Mouse (Mus musculus): Measurements from ENCODE around the gene Ank3. TPM values are rescaled to one million over a fixed set of nuclear protein-coding genes. Genes with fewer than 3 reads are reported as not detected.

The Ank3 gene
- polyA plus RNA-seq, 1 experiment from 2014 or later: 21.6 TPM

DNA sequence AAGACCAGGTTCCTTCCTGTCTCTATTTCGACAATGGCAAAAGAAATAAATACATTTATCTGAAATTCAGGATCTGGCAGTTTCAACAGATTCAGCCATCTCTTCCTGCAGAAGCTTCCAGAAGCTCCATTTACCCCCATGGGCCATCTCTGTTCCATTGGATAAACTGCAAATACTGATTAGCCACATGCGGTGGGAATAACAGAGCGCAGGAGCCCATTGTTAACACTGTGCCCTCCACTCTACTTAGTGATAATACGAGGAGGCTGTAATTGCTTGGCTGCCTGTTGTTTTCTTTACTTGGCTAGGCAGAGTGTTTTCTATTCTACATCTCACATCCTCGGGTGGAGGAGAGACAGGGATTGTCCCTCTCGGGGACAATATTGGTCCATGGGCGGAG lies 174.5 kb downstream of the Ank3 start:
- no peak for ATAC-seq
- TF ChIP-seq CTCF (IDR thresholded peaks at IDR 0.05; ENCODE audit: low read depth): no peak
- H3K27me3 ChIP-seq (replicated peaks; ENCODE audit: control insufficient read depth, insufficient read depth, low read length): 0 out of 2 replicates have a peak, but pooled peaks cover 4% of the 10 kb centered on the region
- no peaks in the 10 kb centered on the region for H3K36me3 ChIP-seq (ENCODE audit: control insufficient read depth, insufficient read depth)
- H3K4me1 ChIP-seq (replicated peaks; ENCODE audit: control insufficient read depth, insufficient read depth, low read length): no peaks in the 10 kb centered on the region
- no peak overlapping the region for H3K27ac ChIP-seq (ENCODE audit: low read depth, low read length)
- WGBS: 67% methylated on average over 7 of the region's 7 CpGs
- H3K9ac ChIP-seq (ENCODE audit: low read depth, low read length): no peak overlapping the region
- no peak overlapping the region for H3K4me2 ChIP-seq (replicated peaks; ENCODE audit: low read depth)
- no peaks in the 10 kb centered on the region for H3K9me3 ChIP-seq (ENCODE audit: control insufficient read depth)
- H3K4me3 ChIP-seq (ENCODE audit: low read depth, low read length): no peak overlapping the region

DNA sequence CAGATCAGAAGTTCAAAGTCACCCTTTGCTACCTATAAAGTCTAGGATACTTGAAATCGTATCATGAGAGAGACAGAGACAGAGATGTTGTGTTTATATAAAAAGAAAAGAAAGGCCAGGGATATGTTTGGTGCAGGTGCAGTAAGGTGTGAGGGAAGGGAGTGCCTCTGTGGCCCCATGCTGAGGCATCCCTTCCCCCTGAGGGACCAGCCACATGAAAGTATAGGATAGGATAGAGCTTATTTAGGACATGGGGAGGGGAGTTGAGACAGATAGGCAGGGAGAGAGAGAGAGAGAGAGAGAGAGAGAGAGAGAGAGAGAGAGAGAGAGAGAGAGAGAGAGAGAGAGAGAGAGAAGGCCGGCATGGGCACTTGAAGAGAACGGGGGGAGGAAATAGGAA lies 175.2 kb downstream of the Ank3 start:
- Histone ChIP-seq H3K9me3 (ENCODE audit: control insufficient read depth) (no peaks in the 10 kb centered on the region), H3K4me1 (replicated peaks; ENCODE audit: control insufficient read depth, insufficient read depth, low read length) (no peaks in the 10 kb centered on the region), H3K4me2 (replicated peaks; ENCODE audit: low read depth) (no peak overlapping the region), H3K27me3 (replicated peaks; ENCODE audit: control insufficient read depth, insufficient read depth, low read length) (0 out of 2 replicates have a peak, but pooled peaks cover 4% of the 10 kb centered on the region), H3K36me3 (ENCODE audit: control insufficient read depth, insufficient read depth) (no peaks in the 10 kb centered on the region), H3K4me3 (ENCODE audit: low read depth, low read length) (no peak overlapping the region), H3K27ac (ENCODE audit: low read depth, low read length) (no peak overlapping the region), H3K9ac (ENCODE audit: low read depth, low read length) (no peak overlapping the region)
- no peak for ATAC-seq
- no peak for TF ChIP-seq CTCF (IDR thresholded peaks at IDR 0.05; ENCODE audit: low read depth)
- whole genome bisulfite sequencing: 14% methylated on average over 3 of the region's 3 CpGs

DNA sequence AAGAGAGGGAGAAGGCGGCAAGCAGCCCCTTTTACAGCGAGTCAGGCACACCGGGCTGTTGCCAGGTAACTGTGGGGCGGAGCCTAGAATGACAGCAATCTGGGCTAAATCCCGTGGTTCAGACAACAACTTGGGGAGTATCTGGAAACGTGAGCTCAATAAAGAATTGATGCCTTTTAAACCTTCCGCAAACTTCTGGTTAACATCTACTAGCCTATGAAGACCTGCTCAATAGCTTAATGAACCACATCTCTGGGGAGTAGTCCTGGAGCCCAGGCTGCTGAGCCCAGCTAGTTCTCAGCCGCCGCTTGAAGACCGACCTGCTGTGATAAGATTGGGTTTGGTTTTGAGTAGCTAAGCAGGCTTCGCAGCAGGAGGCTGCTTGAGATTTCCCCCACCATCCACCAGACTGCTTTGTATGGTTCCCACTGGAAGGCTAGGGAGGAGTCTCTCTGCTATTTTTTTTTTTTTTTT lies 175.7 kb downstream of the Ank3 start:
- no peak overlapping the region for H3K9ac ChIP-seq (ENCODE audit: low read depth, low read length)
- H3K4me2 ChIP-seq (replicated peaks; ENCODE audit: low read depth): no peak overlapping the region
- no peaks in the 10 kb centered on the region for H3K36me3 ChIP-seq (ENCODE audit: control insufficient read depth, insufficient read depth)
- TF ChIP-seq CTCF (IDR thresholded peaks at IDR 0.05; ENCODE audit: low read depth): no peak
- H3K27me3 ChIP-seq (replicated peaks; ENCODE audit: control insufficient read depth, insufficient read depth, low read length): 0 out of 2 replicates have a peak, but pooled peaks cover 4% of the 10 kb centered on the region
- no peak overlapping the region for H3K27ac ChIP-seq (ENCODE audit: low read depth, low read length)
- H3K9me3 ChIP-seq (ENCODE audit: control insufficient read depth): no peaks in the 10 kb centered on the region
- H3K4me1 ChIP-seq (replicated peaks; ENCODE audit: control insufficient read depth, insufficient read depth, low read length): no peaks in the 10 kb centered on the region
- H3K4me3 ChIP-seq (ENCODE audit: low read depth, low read length): no peak overlapping the region
- no peak for ATAC-seq
- WGBS: 14% methylated on average over 11 of the region's 11 CpGs

- H3K27me3 ChIP-seq (replicated peaks; ENCODE audit: control insufficient read depth, insufficient read depth, low read length): 0 out of 2 replicates have a peak, but pooled peaks cover 4% of the 10 kb centered on the region
- no peak overlapping the region for H3K4me2 ChIP-seq (replicated peaks; ENCODE audit: low read depth)
- H3K4me1 ChIP-seq (replicated peaks; ENCODE audit: control insufficient read depth, insufficient read depth, low read length): no peaks in the 10 kb centered on the region
- no peak for ATAC-seq
- WGBS: 56% methylated on average over 9 of the region's 9 CpGs
- H3K27ac ChIP-seq (ENCODE audit: low read depth, low read length): no peak overlapping the region
- H3K9me3 ChIP-seq (ENCODE audit: control insufficient read depth): no peaks in the 10 kb centered on the region
- H3K36me3 ChIP-seq (ENCODE audit: control insufficient read depth, insufficient read depth): no peaks in the 10 kb centered on the region
- no peak overlapping the region for H3K4me3 ChIP-seq (ENCODE audit: low read depth, low read length)
- no peak for TF ChIP-seq CTCF (IDR thresholded peaks at IDR 0.05; ENCODE audit: low read depth)
- no peak overlapping the region for H3K9ac ChIP-seq (ENCODE audit: low read depth, low read length)
These were observed 176.3 kb downstream of the Ank3 start for GRCm38 (mm10) chr10:69574894-69575293.

GRCm38 (mm10) chr10:69575451-69575850 lies 176.9 kb downstream of the Ank3 start:
- Histone ChIP-seq H3K27me3 (replicated peaks; ENCODE audit: control insufficient read depth, insufficient read depth, low read length) (0 out of 2 replicates have a peak, but pooled peaks cover 4% of the 10 kb centered on the region), H3K36me3 (ENCODE audit: control insufficient read depth, insufficient read depth) (no peaks in the 10 kb centered on the region), H3K4me1 (replicated peaks; ENCODE audit: control insufficient read depth, insufficient read depth, low read length) (no peaks in the 10 kb centered on the region), H3K9ac (ENCODE audit: low read depth, low read length) (no peak overlapping the region), H3K4me3 (ENCODE audit: low read depth, low read length) (no peak overlapping the region), H3K9me3 (ENCODE audit: control insufficient read depth) (no peaks in the 10 kb centered on the region), H3K4me2 (replicated peaks; ENCODE audit: low read depth) (no peak overlapping the region), H3K27ac (ENCODE audit: low read depth, low read length) (no peak overlapping the region)
- ATAC-seq: no peak
- WGBS: 62% methylated on average over 6 of the region's 6 CpGs
- TF ChIP-seq CTCF (IDR thresholded peaks at IDR 0.05; ENCODE audit: low read depth): no peak

- H3K4me2 ChIP-seq (replicated peaks; ENCODE audit: low read depth): no peak overlapping the region
- H3K27ac ChIP-seq (ENCODE audit: low read depth, low read length): no peak overlapping the region
- 85% methylated on average over 7 of the region's 7 CpGs for WGBS
- no peaks in the 10 kb centered on the region for H3K4me1 ChIP-seq (replicated peaks; ENCODE audit: control insufficient read depth, insufficient read depth, low read length)
- 0 out of 2 replicates have a peak, but pooled peaks cover 4% of the 10 kb centered on the region for H3K27me3 ChIP-seq (replicated peaks; ENCODE audit: control insufficient read depth, insufficient read depth, low read length)
- TF ChIP-seq CTCF (IDR thresholded peaks at IDR 0.05; ENCODE audit: low read depth): no peak
- no peaks in the 10 kb centered on the region for H3K36me3 ChIP-seq (ENCODE audit: control insufficient read depth, insufficient read depth)
- ATAC-seq: no peak
- H3K9me3 ChIP-seq (ENCODE audit: control insufficient read depth): no peaks in the 10 kb centered on the region
- H3K9ac ChIP-seq (ENCODE audit: low read depth, low read length): no peak overlapping the region
- no peak overlapping the region for H3K4me3 ChIP-seq (ENCODE audit: low read depth, low read length)
These were observed 177.7 kb downstream of the Ank3 start for GRCm38 (mm10) chr10:69576264-69576663.

All from intestine, postnatal 0 days (tissue).